Mouse (Mus musculus) layer of hippocampus, postnatal 25 days (tissue): Measurements from ENCODE around the gene Atp1a4. TPM values are rescaled to one million over a fixed set of nuclear protein-coding genes. Genes with fewer than 3 reads are reported as not detected.
"Not testable (repeated sequence)": the region's sequence is repeated elsewhere in the genome, so short reads cannot be mapped to it uniquely, and the experiment has no call there.

Experiments
- DNase-seq, 2 experiments: peaks; one replicate each; pipeline ENCODE4 v3.0.0; 2022; ENCODE audit warnings: mixed read lengths in 2 of 2, low spot score in 1 of 2; ENCODE audit errors: extremely low spot score in 1 of 2
- total RNA-seq, 2 experiments: library from RNA; stranded (reverse); gene quantifications; 2 replicates each; pipeline ENCODE4 v1.2.3; 2021

The Atp1a4 gene
- total RNA-seq, 2 experiments from 2014 or later, result not detected

- no peak for DNase-seq
Measured at GRCm38 (mm10) chr1:172283073-172283472, 24.9 kb upstream of the Atp1a4 start.

GRCm38 (mm10) chr1:172281522-172282254 is 23.5 kb upstream of the Atp1a4 start:
- no peak for DNase-seq

- no peak for DNase-seq
Measured at GRCm38 (mm10) chr1:172279768-172280509, 21.7 kb upstream of the Atp1a4 start.

- DNase-seq, result no peak
Measured at GRCm38 (mm10) chr1:172278328-172278727, 20.1 kb upstream of the Atp1a4 start.

- DNase-seq, result no peak
Measured at GRCm38 (mm10) chr1:172277172-172277571, 19.0 kb upstream of the Atp1a4 start.

- no peak for DNase-seq
Measured at GRCm38 (mm10) chr1:172274547-172274946, 16.3 kb upstream of the Atp1a4 start.

- DNase-seq, result no peak
Measured at GRCm38 (mm10) chr1:172274116-172274515, 15.9 kb upstream of the Atp1a4 start.

- DNase-seq, result no peak
Measured at GRCm38 (mm10) chr1:172273386-172273785, 15.2 kb upstream of the Atp1a4 start.

GRCm38 (mm10) chr1:172271765-172272164 is 13.6 kb upstream of the Atp1a4 start:
- no peak for DNase-seq

GRCm38 (mm10) chr1:172271208-172271607 is 13.0 kb upstream of the Atp1a4 start:
- no peak for DNase-seq

GRCm38 (mm10) chr1:172261477-172262078 is 3.4 kb upstream of the Atp1a4 start, which contains the start of gene Igsf8:
TSS of gene Igsf8 (plus strand) at chr1:172261641.
- no peak for DNase-seq

- DNase-seq, result no peak
Measured at GRCm38 (mm10) chr1:172247679-172248078, 10.5 kb downstream of the Atp1a4 start.

- DNase-seq, result peak in 1 of 2 experiments; percentile 11
Measured at GRCm38 (mm10) chr1:172247216-172247615, 11.0 kb downstream of the Atp1a4 start.

GRCm38 (mm10) chr1:172244645-172245044 is 13.6 kb downstream of the Atp1a4 start:
- not testable (repeated sequence) for DNase-seq

GRCm38 (mm10) chr1:172243547-172244205 is 14.5 kb downstream of the Atp1a4 start:
- peak in 1 of 2 experiments; percentile 27 for DNase-seq

GRCm38 (mm10) chr1:172242401-172242800 is 15.8 kb downstream of the Atp1a4 start:
- DNase-seq, result no peak

- no peak for DNase-seq
Measured at GRCm38 (mm10) chr1:172240945-172241708, 17.1 kb downstream of the Atp1a4 start.

- DNase-seq, result no peak
Measured at GRCm38 (mm10) chr1:172229215-172229614, 29.0 kb downstream of the Atp1a4 start.

- DNase-seq, result no peak
Measured at GRCm38 (mm10) chr1:172228209-172228608, 30.0 kb downstream of the Atp1a4 start.
